22 mouse cellular contexts compared by ENCODE assay signal in the genomic region with DNA sequence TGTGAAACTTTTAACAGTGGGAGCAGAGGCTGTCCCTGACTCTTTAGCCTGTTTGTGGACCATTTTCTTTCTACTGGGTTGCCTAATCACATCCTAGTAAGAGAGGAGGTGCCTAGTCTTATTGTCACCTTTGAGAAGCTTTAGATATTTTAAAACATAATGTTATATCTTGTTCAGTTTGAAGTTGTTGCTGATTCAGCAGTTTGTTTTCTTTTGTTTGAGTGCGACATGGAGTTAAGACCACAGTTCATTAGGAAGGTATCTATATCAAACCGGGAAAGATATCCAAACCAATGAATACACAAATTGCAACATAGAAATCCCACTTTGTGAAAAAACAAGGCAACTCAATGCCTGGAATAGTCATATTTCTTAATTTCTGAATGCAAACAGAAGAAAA.
DNase-seq lines count a peak whose midpoint lies in the region; ATAC-seq and TF ChIP-seq lines count a peak whose summit lies in the region.
"Had no signal": no experiment of that assay in that cellular context is flagged by ENCODE, and none has a peak within 500 bp of the region (broad histone marks: within the 10 kb centered on the region; RNA-seq: fewer than 3 reads in every experiment).

No protein-coding gene starts in this region.

- no peaks in the 10 kb centered on the region for H3K4me1 ChIP-seq in liver, adult 2 months (ENCODE audit: control insufficient read depth, insufficient read depth, low read length)
- no peaks in the 10 kb centered on the region for H3K4me1 ChIP-seq in liver, postnatal 0 days (ENCODE audit: insufficient read depth)
- no peaks in the 10 kb centered on the region for H3K4me1 ChIP-seq in CH12.LX (ENCODE audit: control insufficient read depth in 1 of 2, insufficient read depth in 2 of 2)
- H3K4me1 ChIP-seq in ES-E14 (ENCODE audit: control insufficient read depth in 2 of 2, insufficient read depth in 2 of 2, low read length in 2 of 2, poor library complexity in 1 of 2) = no peaks in the 10 kb centered on the region
- H3K4me1 ChIP-seq in limb, embryonic 10.5 days = no peaks in the 10 kb centered on the region

- TF ChIP-seq CTCF in liver, adult 2 months (IDR thresholded peaks at IDR 0.05; ENCODE audit: low read depth, low read length) = no peak
- no peak for TF ChIP-seq CTCF in liver, postnatal 0 days (IDR thresholded peaks at IDR 0.05; ENCODE audit: low read depth)
- TF ChIP-seq CTCF in CH12.LX (conservative IDR thresholded peaks at IDR 0.05 in 1 of 2, IDR thresholded peaks at IDR 0.05 in 1 of 2; ENCODE audit: low read depth in 2 of 2, low read length in 2 of 2) = no peak

- peak; percentile 6 for DNase-seq in liver, adult 2 months (ENCODE audit: extremely low read depth, low read depth, low spot score)
- DNase-seq in liver, postnatal 0 days = no peak
- no peak for DNase-seq in CH12.LX (ENCODE audit: extremely low read depth)
- DNase-seq in ES-E14 (ENCODE audit: low read depth, low spot score) = no peak
- DNase-seq in heart, adult 11 months = no peak
- no peak for DNase-seq in limb, embryonic 10.5 days (ENCODE audit: low spot score)
- DNase-seq: adrenal gland, adult 2 months; adrenal gland, adult 8-10 months; adrenal gland, postnatal 10 days; adrenal gland, postnatal 14 days; adrenal gland, postnatal 25 days; adrenal gland, postnatal 36 days; B cell, adult 2 months; cerebellum, adult 11 months; cerebellum, adult 11-12 months; cerebellum, adult 18-20 months; cerebellum, adult 2 months; cerebellum, adult 8-10 months had no signal

- ATAC-seq in liver, postnatal 0 days = no peak
- ATAC-seq: activated CD4-positive, CD25-positive, alpha-beta regulatory T cell, adult 4 months; CD4-positive, CD25-positive, alpha-beta regulatory T cell, adult 4 months; Patski had no signal

- no peak for TF ChIP-seq RAD21 in CH12.LX (IDR thresholded peaks at IDR 0.05; ENCODE audit: low read depth, low read length)

- TF ChIP-seq EP300 in liver, postnatal 0 days (IDR thresholded peaks at IDR 0.05; ENCODE audit: low read depth) = no peak
- no peak for TF ChIP-seq EP300 in CH12.LX (IDR thresholded peaks at IDR 0.05; ENCODE audit: low read length)

- H3K79me2 ChIP-seq in liver, adult 2 months (ENCODE audit: control insufficient read depth, insufficient read depth, low read length) = no peaks in the 10 kb centered on the region
- H3K79me2 ChIP-seq in CH12.LX (replicated peaks; ENCODE audit: control insufficient read depth, extremely low read depth, insufficient read depth, poor library complexity, severe bottlenecking) = no peaks in the 10 kb centered on the region

- 93% methylated on average over 2 of the region's 2 CpGs for WGBS in liver, adult 2 months
- 89% methylated on average over 2 of the region's 2 CpGs for WGBS in liver, postnatal 0 days (ENCODE audit: insufficient replicate concordance)
- WGBS in limb, embryonic 10.5 days = 92% methylated on average over 2 of the region's 2 CpGs

- no peak for TF ChIP-seq POLR2A in liver, adult 2 months (IDR thresholded peaks at IDR 0.05; ENCODE audit: extremely low read depth, insufficient read depth, low read length)
- no peak for TF ChIP-seq POLR2A in CH12.LX (IDR thresholded peaks at IDR 0.05; ENCODE audit: low read depth, low read length)

- no peaks in the 10 kb centered on the region for H3K9me3 ChIP-seq in liver, postnatal 0 days (ENCODE audit: low read length)
- H3K9me3 ChIP-seq in CH12.LX (replicated peaks; ENCODE audit: low read length) (no peaks in the 10 kb centered on the region), ES-E14 (ENCODE audit: control insufficient read depth, insufficient read depth, low read depth, low read length) (no peaks in the 10 kb centered on the region)
- no peaks in the 10 kb centered on the region for H3K9me3 ChIP-seq in limb, embryonic 10.5 days (replicated peaks)
- H3K9me3 ChIP-seq: G1E had no signal

- no peak overlapping the region for H3K9ac ChIP-seq in liver, adult 2 months (ENCODE audit: low read depth, low read length)
- no peak overlapping the region for H3K9ac ChIP-seq in liver, postnatal 0 days (replicated peaks)
- H3K9ac ChIP-seq in CH12.LX (ENCODE audit: insufficient read depth, low read depth) (no peak overlapping the region), ES-E14 (ENCODE audit: insufficient read depth, low read depth, low read length, poor library complexity, severe bottlenecking) (no peak overlapping the region)

- H3K27me3 ChIP-seq in liver, adult 2 months (ENCODE audit: control insufficient read depth, insufficient read depth, low read length) = no peaks in the 10 kb centered on the region
- H3K27me3 ChIP-seq in liver, postnatal 0 days (ENCODE audit: insufficient read depth, low read length) = no peaks in the 10 kb centered on the region
- H3K27me3 ChIP-seq in CH12.LX (replicated peaks) = no peaks in the 10 kb centered on the region
- no peaks in the 10 kb centered on the region for H3K27me3 ChIP-seq in limb, embryonic 10.5 days (ENCODE audit: low read depth, poor library complexity, severe bottlenecking)
- H3K27me3 ChIP-seq: Patski had no signal

- in situ Hi-C loops in CH12.LX (cut with MboI; ENCODE audit: low pct_ligation_motif_present, low pct_unique_long_range_greater_than_20kb, low sequenced_read_pairs) = no loop called here
- in situ Hi-C loops in ES-E14 (cut with MboI; ENCODE audit: low sequenced_read_pairs in 2 of 2, unreplicated experiment in 2 of 2) = no loop called here

- H3K36me3 ChIP-seq in liver, adult 2 months (ENCODE audit: control insufficient read depth, insufficient read depth, low read length) = no peaks in the 10 kb centered on the region
- no peaks in the 10 kb centered on the region for H3K36me3 ChIP-seq in liver, postnatal 0 days (replicated peaks; ENCODE audit: insufficient read depth, low read length)
- H3K36me3 ChIP-seq in CH12.LX (replicated peaks in 1 of 2; ENCODE audit: control insufficient read depth in 1 of 2, insufficient read depth in 1 of 2, low read length in 1 of 2) (no peaks in the 10 kb centered on the region), ES-E14 (ENCODE audit: control insufficient read depth, insufficient read depth, low read length, poor library complexity, severe bottlenecking) (no peaks in the 10 kb centered on the region)
- no peaks in the 10 kb centered on the region for H3K36me3 ChIP-seq in limb, embryonic 10.5 days
- H3K36me3 ChIP-seq: G1E had no signal

- no peak overlapping the region for H3K27ac ChIP-seq in liver, adult 2 months (replicated peaks; ENCODE audit: insufficient read depth, low read depth, low read length)
- no peak overlapping the region for H3K27ac ChIP-seq in liver, postnatal 0 days (ENCODE audit: low read depth)
- no peak overlapping the region for H3K27ac ChIP-seq in CH12.LX (ENCODE audit: insufficient read depth, low read depth)
- no peak overlapping the region for H3K27ac ChIP-seq in ES-E14 (ENCODE audit: insufficient read depth, low read depth, low read length, poor library complexity, severe bottlenecking)
- H3K27ac ChIP-seq in limb, embryonic 10.5 days = no peak overlapping the region

- dilution Hi-C loops in CH12.LX (cut with MboI; ENCODE audit: extremely low pct_ligation_motif_present, extremely low pct_unique_long_range_greater_than_20kb, low sequenced_read_pairs) = no loop called here

- no peak overlapping the region for H3K4me2 ChIP-seq in liver, postnatal 0 days (ENCODE audit: low read depth, low read length)
- H3K4me2 ChIP-seq in CH12.LX (ENCODE audit: insufficient read depth, low read depth, poor library complexity, severe bottlenecking) = no peak overlapping the region

- H3K4me3 ChIP-seq in liver, adult 2 months (ENCODE audit: insufficient read depth, low read depth, low read length) = no peak overlapping the region
- H3K4me3 ChIP-seq in liver, postnatal 0 days (ENCODE audit: low read depth, low read length) = no peak overlapping the region
- no peak overlapping the region for H3K4me3 ChIP-seq in CH12.LX (replicated peaks in 1 of 3; ENCODE audit: low read depth in 2 of 3, low read length in 2 of 3, poor library complexity in 1 of 3)
- no peak overlapping the region for H3K4me3 ChIP-seq in ES-E14 (ENCODE audit: insufficient read depth in 1 of 2, low read depth in 1 of 2, low read length in 2 of 2, poor library complexity in 1 of 2, severe bottlenecking in 1 of 2)
- no peak overlapping the region for H3K4me3 ChIP-seq in limb, embryonic 10.5 days

TF ChIP-seq in CH12.LX, 34 proteins besides CTCF, POLR2A, EP300 and RAD21:
- no peak for TF ChIP-seq ELF1 (IDR thresholded peaks at IDR 0.05; ENCODE audit: low read depth, low read length)
- no peak for TF ChIP-seq CHD1 (IDR thresholded peaks at IDR 0.05; ENCODE audit: low read depth, low read length)
- peak; percentile 78; the same call in 1 of the 2 replicates for TF ChIP-seq MAFK (IDR thresholded peaks at IDR 0.05; ENCODE audit: insufficient replicate concordance, low read length)
- no peak for TF ChIP-seq NELFE (IDR thresholded peaks at IDR 0.05; ENCODE audit: low read depth, low read length)
- TF ChIP-seq ETS1 (conservative IDR thresholded peaks at IDR 0.05; ENCODE audit: low read depth, low read length) = no peak

TF ChIP-seq in ES-E14, 5 proteins besides CTCF, POLR2A, EP300 and RAD21:
- TF ChIP-seq CHD2 (IDR thresholded peaks at IDR 0.05; ENCODE audit: low read depth, low read length) = no peak
- TF ChIP-seq MAFK (IDR thresholded peaks at IDR 0.05; ENCODE audit: insufficient read depth, low read depth, low read length) = peak; percentile 78
- TF ChIP-seq HCFC1 (IDR thresholded peaks at IDR 0.05; ENCODE audit: borderline replicate concordance, insufficient read depth, low read length) = no peak
- no peak for TF ChIP-seq ZC3H11A (IDR thresholded peaks at IDR 0.05; ENCODE audit: borderline replicate concordance, low read depth, low read length)
- TF ChIP-seq ZNF384 (IDR thresholded peaks at IDR 0.05; ENCODE audit: low read depth, low read length) = no peak
